Mouse (Mus musculus) small intestine, adult 2 months (tissue): ENCODE data around the gene Reln.

Experiments used
- CTCF ChIP-seq: fragments of 200-500 bp; IDR thresholded peaks from 2 replicates; pipeline ENCODE4 v1.5.1; 2012; ENCODE audit warnings: low read depth, mild to moderate bottlenecking, control low read depth, inconsistent platforms, low read length, moderate library complexity, mixed read lengths; ENCODE audit not compliant: insufficient replicate concordance, insufficient read length; ENCODE audit errors: extremely low read depth
- POLR2A ChIP-seq: fragments of 200-500 bp; IDR thresholded peaks from 2 replicates; pipeline ENCODE4 v1.6.1; 2012; ENCODE audit warnings: low read depth, mild to moderate bottlenecking, control low read depth, inconsistent platforms, low read length, moderate library complexity

DNA sequence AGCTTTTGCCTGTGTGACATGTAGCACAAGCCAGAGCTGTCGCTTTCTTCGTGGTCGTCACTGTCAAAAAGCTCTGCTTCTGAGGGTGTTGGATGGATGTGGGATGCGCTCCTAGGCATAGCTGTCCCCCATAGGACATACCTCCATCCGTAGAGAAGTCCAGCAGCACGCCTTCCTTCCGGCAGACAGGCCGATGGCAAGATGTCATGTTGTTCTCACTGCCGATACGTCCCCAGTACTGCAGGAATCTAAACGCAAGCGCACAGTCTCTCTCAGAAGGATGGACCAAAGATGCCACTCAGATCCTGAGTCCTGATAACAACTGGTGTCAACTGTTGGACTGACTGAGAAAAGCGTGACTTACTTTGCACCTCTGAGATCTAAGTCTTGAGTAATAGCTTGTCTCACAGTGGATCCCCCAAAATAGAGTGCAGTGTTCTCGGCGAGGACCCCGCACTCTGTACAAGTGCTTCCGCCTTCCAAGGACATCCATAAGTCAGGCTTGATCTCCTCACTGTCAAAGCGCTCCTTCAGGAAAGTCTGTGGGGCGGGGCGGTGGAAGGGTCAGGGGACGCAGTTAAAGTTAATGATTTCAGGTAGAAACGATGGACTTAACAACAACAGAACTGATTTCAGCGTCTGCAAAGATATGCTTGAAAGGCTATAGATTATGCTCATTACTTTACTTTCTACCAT is 431.5 kb downstream of the Reln start:
- TF ChIP-seq CTCF (no peak), POLR2A (no peak)
